Mouse (Mus musculus) heart, adult 11 months (tissue): ENCODE data around the gene Uxt.

Experiments used
- DNase-seq: peaks from one replicate; pipeline ENCODE4 v3.0.0; 2022

The Uxt gene

GRCm38 (mm10) chrX:20961477-20962378 is at the start of gene Uxt:
Uxt (minus strand) TSS chrX:20962017.
- peak; percentile 99 for DNase-seq

GRCm38 (mm10) chrX:20980901-20981300 is 19.1 kb upstream of the Uxt start:
- no peak for DNase-seq

- peak; percentile 99 for DNase-seq
Observed at GRCm38 (mm10) chrX:20950191-20950880, 11.5 kb downstream of the Uxt start, which contains the start of gene Elk1. Elk1 (minus strand) TSS chrX:20950608.

- DNase-seq: no peak
Observed at GRCm38 (mm10) chrX:20946055-20946454, 15.8 kb downstream of the Uxt start.

GRCm38 (mm10) chrX:20931963-20932362 is 29.9 kb downstream of the Uxt start:
- DNase-seq: peak; percentile 95

GRCm38 (mm10) chrX:20931364-20931763 is 30.5 kb downstream of the Uxt start, which contains the start of gene Cfp:
Cfp (minus strand) TSS chrX:20931555.
- no peak for DNase-seq

GRCm38 (mm10) chrX:20929859-20930258 is 32.0 kb downstream of the Uxt start:
- no peak for DNase-seq

GRCm38 (mm10) chrX:20924976-20925375 is 36.8 kb downstream of the Uxt start:
- peak; percentile 37 for DNase-seq

GRCm38 (mm10) chrX:20923506-20923905 is 38.3 kb downstream of the Uxt start:
- DNase-seq: peak; percentile 55

- peak; percentile 46 for DNase-seq
Observed at GRCm38 (mm10) chrX:20921366-20921765, 40.5 kb downstream of the Uxt start.

- DNase-seq: peak; percentile 96
Observed at GRCm38 (mm10) chrX:20920844-20921364, 40.9 kb downstream of the Uxt start, which contains the start of gene Syn1. Syn1 (minus strand) TSS chrX:20921004.

- DNase-seq: no peak
Observed at GRCm38 (mm10) chrX:20920249-20920843, 41.5 kb downstream of the Uxt start.

- no peak for DNase-seq
Observed at GRCm38 (mm10) chrX:20915075-20915474, 46.7 kb downstream of the Uxt start.

- no peak for DNase-seq
Observed at GRCm38 (mm10) chrX:20913726-20914125, 48.1 kb downstream of the Uxt start.

GRCm38 (mm10) chrX:20910074-20910473 is 51.7 kb downstream of the Uxt start:
- no peak for DNase-seq
